Mouse (Mus musculus) kidney, adult 2 months (tissue): ENCODE data around the gene Lsamp.

Experiments used
- CTCF ChIP-seq: fragments of 200-500 bp; conservative IDR thresholded peaks from 2 replicates; pipeline ENCODE4 v1.5.1; 2011; ENCODE audit warnings: low read depth, mild to moderate bottlenecking, control low read depth, low read length, moderate library complexity, mixed read lengths; ENCODE audit not compliant: insufficient read depth, insufficient read length
- POLR2A ChIP-seq: fragments of 200-500 bp; IDR thresholded peaks from one replicate; pipeline ENCODE4 v1.6.1; 2011; ENCODE audit warnings: low read depth, low read length, control low read depth

DNA sequence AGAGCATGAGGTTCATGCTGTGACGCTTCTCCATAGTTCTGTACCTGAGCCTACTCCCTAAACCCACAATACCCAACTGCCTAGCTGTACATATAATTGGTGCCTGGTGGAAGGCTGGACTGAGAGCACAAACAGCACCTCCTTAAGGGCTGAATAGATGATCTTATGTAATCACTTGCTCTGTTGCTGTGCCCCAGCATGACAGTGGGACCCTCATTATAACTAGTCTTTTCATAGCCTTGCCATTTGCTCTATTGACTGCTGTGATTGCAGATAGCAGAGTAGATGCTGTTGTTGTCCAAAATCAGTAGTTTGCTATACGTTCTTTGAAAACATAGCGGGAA lies 1843.4 kb downstream of the Lsamp start:
- TF ChIP-seq POLR2A (no peak), CTCF (no peak)
